Mouse (Mus musculus): Measurements from ENCODE around the gene Ccnd3.

GRCm38 (mm10) chr17:47479887-47480286, 25.0 kb upstream of the Ccnd3 start:
- no peak for TF ChIP-seq CTCF (IDR thresholded peaks at IDR 0.05; ENCODE audit: low read depth, low read length)
- TF ChIP-seq POLR2A (IDR thresholded peaks at IDR 0.05; ENCODE audit: borderline replicate concordance, low read depth, low read length): no peak
